Mouse (Mus musculus): ENCODE measurements around the gene Stmnd1. TPM values are rescaled to one million over a fixed set of nuclear protein-coding genes. Genes with fewer than 3 reads are reported as not detected.

Gene Stmnd1
- polyA plus RNA-seq, 1 experiment from 2014 or later: not detected

DNA sequence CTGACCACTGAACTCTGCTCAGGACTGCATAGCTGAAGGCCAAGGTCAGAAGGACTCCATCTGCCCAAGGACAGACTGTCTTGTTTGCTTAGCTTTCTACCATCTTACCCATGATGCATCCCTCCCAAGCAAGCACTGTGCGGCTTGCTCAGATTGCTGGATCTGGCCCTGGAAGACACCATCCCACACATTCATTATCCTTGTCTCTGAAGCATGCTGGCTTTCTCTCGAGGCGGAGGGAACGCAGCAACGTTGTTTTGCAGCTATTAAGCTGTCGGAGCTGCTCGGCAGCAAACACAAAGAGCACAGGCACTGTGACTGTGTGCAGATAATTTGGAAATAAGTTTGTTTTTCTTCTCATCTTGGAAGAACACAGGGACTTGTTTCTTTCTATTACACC lies 69.7 kb downstream of the Stmnd1 start:
- Histone ChIP-seq H3K9ac (ENCODE audit: low read length) (no peak overlapping the region), H3K4me3 (ENCODE audit: low read depth, low read length) (no peak overlapping the region)
- WGBS: 81% methylated on average over 7 of the region's 7 CpGs

GRCm38 (mm10) chr13:46346830-46347512 lies 73.5 kb downstream of the Stmnd1 start:
- DNase-seq (ENCODE audit: low spot score): no peak
- Histone ChIP-seq H3K4me3 (ENCODE audit: low read depth, low read length) (no peak overlapping the region), H3K27me3 (ENCODE audit: control insufficient read depth, insufficient read depth, low read length) (no peaks in the 10 kb centered on the region), H3K4me2 (ENCODE audit: low read depth) (no peak overlapping the region), H3K9me3 (ENCODE audit: control insufficient read depth, low read length) (no peaks in the 10 kb centered on the region), H3K9ac (ENCODE audit: low read length) (no peak overlapping the region), H3K4me1 (ENCODE audit: control insufficient read depth, insufficient read depth, low read length) (no peaks in the 10 kb centered on the region), H3K27ac (ENCODE audit: low read depth, low read length) (no peak overlapping the region), H3K36me3 (ENCODE audit: control insufficient read depth, insufficient read depth, low read length) (no peaks in the 10 kb centered on the region)
- ATAC-seq (ENCODE audit: insufficient read depth, low FRiP score, low TSS enrichment): no peak
- WGBS: 88% methylated on average over 10 of the region's 10 CpGs

More for the DNA sequence above, 69.7 kb downstream of the Stmnd1 start:
- H3K4me2 ChIP-seq (ENCODE audit: low read depth): no peak overlapping the region
- H3K27ac ChIP-seq (ENCODE audit: low read depth, low read length): no peak overlapping the region
- H3K4me1 ChIP-seq (ENCODE audit: control insufficient read depth, insufficient read depth, low read length): no peaks in the 10 kb centered on the region
- DNase-seq (ENCODE audit: low spot score) (no peak), ATAC-seq (ENCODE audit: insufficient read depth, low FRiP score, low TSS enrichment) (no peak)
- no peaks in the 10 kb centered on the region for H3K27me3 ChIP-seq (ENCODE audit: control insufficient read depth, insufficient read depth, low read length)
- H3K36me3 ChIP-seq (ENCODE audit: control insufficient read depth, insufficient read depth, low read length): no peaks in the 10 kb centered on the region
- no peaks in the 10 kb centered on the region for H3K9me3 ChIP-seq (ENCODE audit: control insufficient read depth, low read length)

GRCm38 (mm10) chr13:46349664-46350063 lies 76.1 kb downstream of the Stmnd1 start:
- Histone ChIP-seq H3K36me3 (ENCODE audit: control insufficient read depth, insufficient read depth, low read length) (no peaks in the 10 kb centered on the region), H3K9me3 (ENCODE audit: control insufficient read depth, low read length) (no peaks in the 10 kb centered on the region), H3K4me3 (ENCODE audit: low read depth, low read length) (no peak overlapping the region), H3K4me2 (ENCODE audit: low read depth) (no peak overlapping the region), H3K27me3 (ENCODE audit: control insufficient read depth, insufficient read depth, low read length) (no peaks in the 10 kb centered on the region), H3K4me1 (ENCODE audit: control insufficient read depth, insufficient read depth, low read length) (no peaks in the 10 kb centered on the region), H3K27ac (ENCODE audit: low read depth, low read length) (no peak overlapping the region), H3K9ac (ENCODE audit: low read length) (no peak overlapping the region)
- WGBS: 54% methylated on average over 3 of the region's 3 CpGs
- peak; percentile 44 for DNase-seq (ENCODE audit: low spot score)
- ATAC-seq (ENCODE audit: insufficient read depth, low FRiP score, low TSS enrichment): no peak

Other genes with a start within 250 kb of the Stmnd1 start
- 6.2 TPM in 2 replicates for gene Rbm24, start 144.7 kb downstream of the Stmnd1 start, polyA plus RNA-seq (2014; fragmentation: Nextera tagmentation; extraction: Ambion mirVana)
- 9.5 and 10.7 TPM in 2 replicates for gene Cap2, start 228.1 kb downstream of the Stmnd1 start, polyA plus RNA-seq (2014; fragmentation: Nextera tagmentation; extraction: Ambion mirVana)